Mouse (Mus musculus): ENCODE results near the gene Donson. TPM values are rescaled to one million over a fixed set of nuclear protein-coding genes. Genes with fewer than 3 reads are reported as not detected.

Gene Donson
- polyA plus RNA-seq, 1 experiment from 2014 or later = 21.0 TPM

- no peaks in the 10 kb centered on the region for H3K4me1 ChIP-seq
- 90% methylated on average over 12 of the region's 12 CpGs for WGBS
- no peak overlapping the region for H3K9ac ChIP-seq
- H3K27ac ChIP-seq = no peak overlapping the region
- H3K27me3 ChIP-seq = no peaks in the 10 kb centered on the region
- no peak for ATAC-seq (replicated peaks; ENCODE audit: low FRiP score)
- H3K9me3 ChIP-seq (replicated peaks) = no peaks in the 10 kb centered on the region
- H3K36me3 ChIP-seq = peaks cover 97% of the 10 kb centered on the region
- H3K4me3 ChIP-seq (replicated peaks) = no peak overlapping the region
- no peak overlapping the region for H3K4me2 ChIP-seq
Observed at GRCm38 (mm10) chr16:91633641-91634040, 54.9 kb downstream of the Donson start.

- H3K27me3 ChIP-seq = no peaks in the 10 kb centered on the region
- 95% methylated on average over 7 of the region's 7 CpGs for WGBS
- no peaks in the 10 kb centered on the region for H3K9me3 ChIP-seq (replicated peaks)
- no peak overlapping the region for H3K27ac ChIP-seq
- H3K36me3 ChIP-seq = peaks cover 97% of the 10 kb centered on the region
- H3K4me3 ChIP-seq (replicated peaks) = no peak overlapping the region
- H3K9ac ChIP-seq = no peak overlapping the region
- no peak for ATAC-seq (replicated peaks; ENCODE audit: low FRiP score)
- H3K4me1 ChIP-seq = no peaks in the 10 kb centered on the region
- no peak overlapping the region for H3K4me2 ChIP-seq
Observed at GRCm38 (mm10) chr16:91632940-91633339, 55.6 kb downstream of the Donson start.

GRCm38 (mm10) chr16:91632439-91632838 lies 56.1 kb downstream of the Donson start:
- Histone ChIP-seq H3K4me2 (no peak overlapping the region), H3K4me1 (no peaks in the 10 kb centered on the region), H3K4me3 (replicated peaks) (no peak overlapping the region), H3K36me3 (peaks cover 97% of the 10 kb centered on the region), H3K9me3 (replicated peaks) (no peaks in the 10 kb centered on the region), H3K27me3 (no peaks in the 10 kb centered on the region), H3K27ac (no peak overlapping the region), H3K9ac (no peak overlapping the region)
- ATAC-seq (replicated peaks; ENCODE audit: low FRiP score) = no peak
- 88% methylated on average over 5 of the region's 5 CpGs for whole genome bisulfite sequencing

GRCm38 (mm10) chr16:91630584-91630983 lies 58.0 kb downstream of the Donson start:
- H3K27ac ChIP-seq = no peak overlapping the region
- H3K27me3 ChIP-seq = no peaks in the 10 kb centered on the region
- H3K36me3 ChIP-seq = peaks cover 96% of the 10 kb centered on the region
- no peaks in the 10 kb centered on the region for H3K9me3 ChIP-seq (replicated peaks)
- H3K9ac ChIP-seq = no peak overlapping the region
- H3K4me1 ChIP-seq = no peaks in the 10 kb centered on the region
- no peak overlapping the region for H3K4me3 ChIP-seq (replicated peaks)
- ATAC-seq (replicated peaks; ENCODE audit: low FRiP score) = no peak
- no peak overlapping the region for H3K4me2 ChIP-seq
- 74% methylated on average over 1 of the region's 1 CpGs for WGBS

- Histone ChIP-seq H3K4me3 (replicated peaks) (no peak overlapping the region), H3K36me3 (peaks cover 96% of the 10 kb centered on the region), H3K4me2 (no peak overlapping the region), H3K9ac (no peak overlapping the region), H3K27ac (no peak overlapping the region), H3K4me1 (no peaks in the 10 kb centered on the region), H3K27me3 (no peaks in the 10 kb centered on the region), H3K9me3 (replicated peaks) (no peaks in the 10 kb centered on the region)
- WGBS = 93% methylated on average over 4 of the region's 4 CpGs
- ATAC-seq (replicated peaks; ENCODE audit: low FRiP score) = no peak
Observed at GRCm38 (mm10) chr16:91629749-91630148, 58.8 kb downstream of the Donson start.

DNA sequence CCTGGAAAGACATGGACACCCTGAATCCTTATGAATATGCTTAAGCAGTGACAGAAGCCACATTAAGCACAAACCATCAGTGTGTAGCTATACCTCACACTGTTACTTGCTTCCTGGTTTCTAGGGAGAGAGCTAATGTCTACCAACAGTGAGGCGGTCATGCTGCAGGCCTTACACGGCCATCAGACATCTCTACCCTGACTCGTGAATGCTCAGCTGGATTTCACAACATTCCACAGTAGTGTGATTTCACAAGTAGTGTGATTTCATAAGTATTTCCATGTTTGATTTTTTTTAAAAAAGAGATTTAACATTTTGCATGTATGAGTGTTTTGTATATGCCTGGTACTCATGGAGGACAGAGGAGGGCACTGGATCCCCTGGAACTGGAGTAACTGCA lies 59.9 kb downstream of the Donson start:
- Histone ChIP-seq H3K27ac (no peak overlapping the region), H3K36me3 (peaks cover 96% of the 10 kb centered on the region), H3K4me2 (no peak overlapping the region), H3K9ac (no peak overlapping the region), H3K4me1 (no peaks in the 10 kb centered on the region), H3K4me3 (replicated peaks) (no peak overlapping the region), H3K9me3 (replicated peaks) (no peaks in the 10 kb centered on the region), H3K27me3 (no peaks in the 10 kb centered on the region)
- ATAC-seq (replicated peaks; ENCODE audit: low FRiP score) = no peak
- 89% methylated on average over 3 of the region's 3 CpGs for WGBS

- H3K9ac ChIP-seq = no peak overlapping the region
- no peaks in the 10 kb centered on the region for H3K27me3 ChIP-seq
- no peak for ATAC-seq (replicated peaks; ENCODE audit: low FRiP score)
- no peak overlapping the region for H3K4me3 ChIP-seq (replicated peaks)
- H3K4me2 ChIP-seq = no peak overlapping the region
- WGBS = 89% methylated on average over 7 of the region's 7 CpGs
- no peaks in the 10 kb centered on the region for H3K9me3 ChIP-seq (replicated peaks)
- H3K4me1 ChIP-seq = no peaks in the 10 kb centered on the region
- H3K27ac ChIP-seq = no peak overlapping the region
- peaks cover 97% of the 10 kb centered on the region for H3K36me3 ChIP-seq
Observed at GRCm38 (mm10) chr16:91627831-91628230, 60.7 kb downstream of the Donson start.

Other genes starting within 250 kb of the Donson start
- gene Ifnar1, start 203.5 kb downstream of the Donson start, polyA plus RNA-seq (2015; fragmentation: Nextera tagmentation; extraction: Ambion mirVana) = 58.5 and 62.2 TPM in 2 replicates
- gene Ifngr2, start 141.7 kb downstream of the Donson start, polyA plus RNA-seq (2015; fragmentation: Nextera tagmentation; extraction: Ambion mirVana) = 52.0 and 55.9 TPM in 2 replicates
- gene Tmem50b, start 91.0 kb downstream of the Donson start, polyA plus RNA-seq (2015; fragmentation: Nextera tagmentation; extraction: Ambion mirVana) = 35.6 and 35.8 TPM in 2 replicates
- 3.0 and 3.8 TPM in 2 replicates for gene Dnajc28, start 69.7 kb downstream of the Donson start, polyA plus RNA-seq (2015; fragmentation: Nextera tagmentation; extraction: Ambion mirVana)
- gene Gart, start 41.8 kb downstream of the Donson start, polyA plus RNA-seq (2015; fragmentation: Nextera tagmentation; extraction: Ambion mirVana) = 128 and 132 TPM in 2 replicates
- gene Son, start 41.3 kb downstream of the Donson start, polyA plus RNA-seq (2015; fragmentation: Nextera tagmentation; extraction: Ambion mirVana) = 117 and 118 TPM in 2 replicates
- 68.8 and 87.6 TPM in 2 replicates for gene Cryzl1, start 40.2 kb upstream of the Donson start, polyA plus RNA-seq (2015; fragmentation: Nextera tagmentation; extraction: Ambion mirVana)
- gene Itsn1, start 40.5 kb upstream of the Donson start, polyA plus RNA-seq (2015; fragmentation: Nextera tagmentation; extraction: Ambion mirVana) = 24.6 and 27.6 TPM in 2 replicates

All from kidney, embryonic 15.5 days (tissue).